Mouse (Mus musculus): ENCODE results near the gene Rai1. TPM values are rescaled to one million over a fixed set of nuclear protein-coding genes. Genes with fewer than 3 reads are reported as not detected.

The Rai1 gene
- polyA plus RNA-seq, 1 experiment from 2014 or later = 5.1 TPM

DNA sequence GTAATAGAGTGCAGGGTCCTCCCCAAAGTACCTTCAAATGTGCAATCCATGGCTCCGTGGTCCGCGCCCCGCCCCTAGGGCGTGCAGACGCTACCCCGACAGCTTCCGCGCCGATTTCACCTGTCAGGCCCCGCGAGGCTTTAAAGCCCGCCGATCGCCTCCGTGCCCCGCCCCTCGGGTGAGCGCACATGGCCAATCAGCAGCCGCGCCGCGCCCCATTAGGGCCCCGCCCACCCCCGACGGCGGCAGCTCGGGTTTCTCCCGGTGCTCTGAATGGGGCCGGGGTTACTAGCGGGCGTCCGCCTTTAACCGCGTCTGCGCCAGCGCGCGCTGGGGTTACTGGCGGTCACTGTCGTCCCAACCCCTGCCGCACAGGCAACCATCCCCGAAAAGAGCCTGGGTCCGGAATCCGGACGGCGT is 105.5 kb downstream of the Rai1 start:
- Histone ChIP-seq H3K27me3 (no peaks in the 10 kb centered on the region), H3K27ac (peak overlapping the region; percentile 90), H3K36me3 (peaks cover 27% of the 10 kb centered on the region), H3K9ac (peak overlapping the region; percentile 79), H3K9me3 (replicated peaks) (no peaks in the 10 kb centered on the region), H3K4me1 (replicated peaks) (peaks cover 91% of the 10 kb centered on the region), H3K4me3 (replicated peaks) (peak overlapping the region; percentile 65), H3K4me2 (peak overlapping the region; percentile 92)
- ATAC-seq (ENCODE audit: low read depth) (peak; percentile 89), DNase-seq (peak; percentile 98)
- WGBS (ENCODE audit: insufficient replicate concordance) = under 1% methylated on average over 47 of the region's 47 CpGs

DNA sequence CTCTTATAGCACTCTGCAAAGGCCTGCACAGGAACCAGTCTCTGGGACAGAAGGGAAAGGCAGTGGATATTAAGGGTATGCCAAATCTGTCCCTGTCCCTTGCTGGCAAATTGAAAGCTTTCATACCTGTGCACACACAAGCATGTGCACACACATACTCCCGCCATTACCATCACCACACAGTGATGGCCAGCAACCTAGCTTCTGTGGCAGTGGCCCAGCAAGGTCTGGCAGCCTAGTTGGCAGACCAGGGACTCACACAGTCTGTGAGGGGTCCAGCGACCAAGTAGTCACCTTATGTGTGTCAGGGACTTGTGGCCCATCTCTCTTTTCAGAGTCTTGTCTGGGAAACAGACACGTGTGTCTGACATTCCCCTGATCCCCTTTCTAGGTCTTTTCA is 106.3 kb downstream of the Rai1 start:
- Histone ChIP-seq H3K9ac (peak overlapping the region; percentile 79), H3K4me2 (peak overlapping the region; percentile 92), H3K4me1 (replicated peaks) (peaks cover 91% of the 10 kb centered on the region), H3K9me3 (replicated peaks) (no peaks in the 10 kb centered on the region), H3K27me3 (no peaks in the 10 kb centered on the region), H3K4me3 (replicated peaks) (peak overlapping the region; percentile 65), H3K36me3 (peaks cover 26% of the 10 kb centered on the region), H3K27ac (peak overlapping the region; percentile 90)
- no peak for DNase-seq
- WGBS (ENCODE audit: insufficient replicate concordance) = 69% methylated on average over 3 of the region's 3 CpGs
- ATAC-seq (ENCODE audit: low read depth) = no peak

DNA sequence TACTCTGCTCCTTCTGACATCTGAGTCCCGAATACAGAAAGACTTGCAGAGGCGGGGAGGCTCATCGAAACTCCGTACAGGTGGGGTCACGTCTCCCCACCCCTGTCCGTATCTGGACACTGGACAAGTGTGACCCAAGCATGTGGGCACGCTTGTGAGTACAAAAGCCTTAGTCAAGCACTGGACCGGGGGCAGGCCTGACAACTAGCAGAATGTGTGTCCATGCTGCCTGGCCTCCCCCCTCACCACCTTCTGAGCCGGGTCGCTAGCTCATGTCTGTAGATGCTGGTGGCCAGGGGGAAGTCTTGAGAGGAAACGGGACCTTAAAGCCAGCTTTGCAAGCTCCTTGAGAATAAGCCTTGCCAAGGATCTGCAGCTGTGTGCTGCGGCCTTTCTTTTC is 106.9 kb downstream of the Rai1 start:
- Histone ChIP-seq H3K4me1 (replicated peaks) (peaks cover 91% of the 10 kb centered on the region), H3K9me3 (replicated peaks) (no peaks in the 10 kb centered on the region), H3K36me3 (peaks cover 24% of the 10 kb centered on the region), H3K9ac (peak overlapping the region; percentile 79), H3K27ac (peak overlapping the region; percentile 90), H3K27me3 (no peaks in the 10 kb centered on the region), H3K4me3 (replicated peaks) (no peak overlapping the region), H3K4me2 (peak overlapping the region; percentile 17; the same call in 1 of the 2 replicates)
- DNase-seq (no peak), ATAC-seq (ENCODE audit: low read depth) (no peak)
- 66% methylated on average over 12 of the region's 12 CpGs for WGBS (ENCODE audit: insufficient replicate concordance)

DNA sequence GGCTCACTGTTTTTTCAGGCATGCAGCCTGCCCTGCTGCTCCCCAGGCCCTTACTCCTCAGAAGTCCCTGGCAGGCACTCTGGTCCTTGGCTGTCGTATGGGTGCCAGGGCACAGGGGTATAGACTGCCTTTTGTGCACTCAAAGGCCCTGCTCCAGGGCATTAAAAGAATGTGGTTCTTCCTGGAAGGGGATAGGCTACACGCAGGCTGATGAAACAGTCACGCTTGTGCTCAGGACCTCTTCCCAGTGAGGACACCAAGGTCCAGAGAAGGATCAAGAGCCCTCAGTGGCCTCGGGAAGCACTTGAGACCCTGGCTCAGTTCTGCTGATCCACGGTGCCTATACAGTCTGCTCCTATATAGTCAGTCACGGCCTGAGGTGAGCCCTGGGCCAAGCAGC is 108.5 kb downstream of the Rai1 start:
- H3K36me3 ChIP-seq = peaks cover 23% of the 10 kb centered on the region
- H3K9me3 ChIP-seq (replicated peaks) = no peaks in the 10 kb centered on the region
- H3K27ac ChIP-seq = peak overlapping the region; percentile 90; the same call in 1 of the 2 replicates
- H3K4me1 ChIP-seq (replicated peaks) = peaks cover 91% of the 10 kb centered on the region
- 0 out of 2 replicates have a peak overlapping the region, but pooled peaks have one; percentile 30 for H3K9ac ChIP-seq
- no peaks in the 10 kb centered on the region for H3K27me3 ChIP-seq
- H3K4me2 ChIP-seq = no peak overlapping the region
- no peak overlapping the region for H3K4me3 ChIP-seq (replicated peaks)
- ATAC-seq (ENCODE audit: low read depth) = no peak
- no peak for DNase-seq
- WGBS (ENCODE audit: insufficient replicate concordance) = 76% methylated on average over 6 of the region's 6 CpGs

DNA sequence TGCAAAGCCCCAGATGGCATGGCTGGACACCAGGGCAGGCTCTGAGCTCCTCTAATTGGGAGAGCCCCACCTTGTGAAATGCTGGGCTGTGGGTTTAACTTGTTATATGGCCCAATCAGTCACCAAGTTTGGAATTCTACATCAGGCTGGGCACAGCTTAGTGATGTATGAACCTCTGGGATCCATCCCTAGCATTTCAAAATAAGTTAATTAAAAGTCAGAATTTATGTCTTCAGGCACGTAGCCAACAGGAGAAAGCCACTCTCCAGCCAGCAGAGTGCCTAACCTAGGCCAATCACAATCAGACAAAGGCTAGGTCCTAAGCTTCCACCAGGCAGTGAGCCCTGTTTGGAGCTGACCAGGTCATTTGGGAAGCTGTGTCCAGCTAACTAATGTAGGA is 111.9 kb downstream of the Rai1 start:
- H3K4me2 ChIP-seq = peak overlapping the region; percentile 90
- H3K36me3 ChIP-seq = peaks cover 30% of the 10 kb centered on the region
- 74% methylated on average over 1 of the region's 1 CpGs for WGBS (ENCODE audit: insufficient replicate concordance)

DNA sequence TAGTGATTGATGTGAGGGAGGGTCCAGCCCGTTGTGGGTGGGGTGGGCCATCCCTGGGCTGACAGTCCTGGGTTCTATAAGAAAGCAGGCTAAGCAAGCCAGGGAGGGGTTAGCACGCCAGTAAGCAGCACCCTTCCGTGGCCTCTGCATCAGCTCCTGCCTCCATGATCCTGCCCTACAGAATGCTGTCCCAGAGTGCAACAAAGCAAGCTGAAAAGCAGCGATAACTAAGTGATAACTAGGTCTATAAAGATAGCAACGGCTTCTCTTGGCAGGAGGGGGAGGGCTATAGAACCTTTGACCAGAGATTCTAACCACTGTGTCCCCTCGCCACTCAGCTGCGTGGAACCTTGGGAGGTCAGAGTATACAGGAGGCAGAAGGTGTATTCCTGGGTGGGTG is 112.7 kb downstream of the Rai1 start:
- Histone ChIP-seq H3K4me2 (peak overlapping the region; percentile 90), H3K36me3 (peaks cover 30% of the 10 kb centered on the region), H3K27ac (peak overlapping the region; percentile 92), H3K4me3 (replicated peaks) (peak overlapping the region; percentile 15), H3K27me3 (no peaks in the 10 kb centered on the region), H3K4me1 (replicated peaks) (peaks cover 88% of the 10 kb centered on the region), H3K9me3 (replicated peaks) (no peaks in the 10 kb centered on the region), H3K9ac (peak overlapping the region; percentile 52)
- DNase-seq (peak; percentile 48), ATAC-seq (ENCODE audit: low read depth) (peak; percentile 60)
- 32% methylated on average over 7 of the region's 7 CpGs for WGBS (ENCODE audit: insufficient replicate concordance)

More for the DNA sequence above, 111.9 kb downstream of the Rai1 start:
- no peaks in the 10 kb centered on the region for H3K9me3 ChIP-seq (replicated peaks)
- ATAC-seq (ENCODE audit: low read depth) (no peak), DNase-seq (no peak)
- peak overlapping the region; percentile 52 for H3K9ac ChIP-seq
- no peaks in the 10 kb centered on the region for H3K27me3 ChIP-seq
- H3K4me1 ChIP-seq (replicated peaks) = peaks cover 88% of the 10 kb centered on the region
- peak overlapping the region; percentile 15; the same call in 1 of the 2 replicates for H3K4me3 ChIP-seq (replicated peaks)
- peak overlapping the region; percentile 92 for H3K27ac ChIP-seq

DNA sequence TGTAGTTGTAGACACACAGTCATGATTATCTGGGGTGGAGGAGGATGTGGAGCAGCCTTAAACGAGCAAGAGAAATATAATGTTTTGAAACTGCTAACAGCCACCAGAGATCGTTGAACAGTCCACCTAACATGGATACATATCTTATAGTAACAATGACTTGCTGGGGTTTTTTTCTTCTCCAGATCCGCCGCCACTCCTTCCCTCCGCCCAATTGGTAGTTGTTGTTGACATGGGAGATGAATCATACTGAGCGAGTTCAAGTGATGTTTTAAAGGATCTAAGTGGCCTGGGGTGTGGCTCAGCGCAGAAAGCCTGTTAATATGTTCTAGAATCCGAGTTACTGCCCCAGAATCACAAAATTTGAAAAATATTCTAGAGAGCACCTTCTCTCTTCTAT is 114.8 kb downstream of the Rai1 start:
- 11% methylated on average over 8 of the region's 8 CpGs for WGBS (ENCODE audit: insufficient replicate concordance)
- peak overlapping the region; percentile 87 for H3K9ac ChIP-seq
- no peak for DNase-seq
- peak overlapping the region; percentile 90 for H3K4me2 ChIP-seq
- H3K27ac ChIP-seq = peak overlapping the region; percentile 92
- peaks cover 30% of the 10 kb centered on the region for H3K36me3 ChIP-seq
- H3K4me1 ChIP-seq (replicated peaks) = peaks cover 90% of the 10 kb centered on the region
- H3K9me3 ChIP-seq (replicated peaks) = no peaks in the 10 kb centered on the region
- H3K4me3 ChIP-seq (replicated peaks) = peak overlapping the region; percentile 76
- no peaks in the 10 kb centered on the region for H3K27me3 ChIP-seq
- ATAC-seq (ENCODE audit: low read depth) = no peak

DNA sequence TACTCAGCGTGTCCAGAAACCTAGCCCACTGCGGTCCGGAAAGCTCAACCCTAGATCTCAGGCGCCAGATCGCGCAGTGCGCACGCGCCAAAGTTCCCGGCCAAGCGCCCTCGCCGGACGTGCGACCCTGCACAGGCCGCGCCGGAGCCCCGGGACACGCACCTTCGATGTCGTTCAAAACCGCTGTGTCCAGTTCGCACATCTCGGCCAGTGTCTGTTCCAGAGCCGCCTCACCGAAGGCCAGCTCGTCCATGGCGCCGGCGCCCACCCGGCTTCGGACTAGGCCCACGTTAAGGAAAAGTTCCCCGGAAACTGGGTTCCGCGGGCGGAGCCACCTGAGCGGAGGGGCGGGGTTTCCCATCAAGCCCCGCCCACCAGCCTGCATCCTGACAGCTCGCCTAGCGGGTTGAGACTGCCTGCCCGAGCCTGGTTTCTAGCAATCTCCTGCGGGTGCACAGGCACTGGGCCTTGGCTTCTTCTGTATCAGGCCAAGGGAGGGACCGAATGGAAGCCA is 115.5 kb downstream of the Rai1 start:
- peak; percentile 93 for DNase-seq
- ATAC-seq (ENCODE audit: low read depth) = peak; percentile 71

DNA sequence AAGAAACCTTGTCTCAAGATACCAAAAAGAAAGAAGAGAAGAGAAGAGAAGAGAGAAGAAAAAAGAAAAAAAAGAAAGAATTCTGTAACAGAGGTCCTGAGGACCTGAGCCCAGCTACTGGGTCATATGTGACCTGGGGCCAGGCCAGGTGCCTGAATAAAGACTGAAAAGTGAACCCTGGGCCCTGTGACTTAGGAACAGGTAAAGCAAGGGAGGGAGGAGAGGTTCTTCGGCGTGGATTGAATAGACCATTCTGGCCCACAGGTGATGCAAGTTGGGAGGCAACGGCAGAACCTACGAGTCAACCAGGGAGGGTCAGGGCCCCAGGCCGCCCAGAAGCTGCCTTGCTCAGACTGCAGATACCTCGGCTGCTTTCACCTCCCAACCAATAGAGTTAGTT is 116.6 kb downstream of the Rai1 start:
- peak overlapping the region; percentile 63 for H3K4me3 ChIP-seq (replicated peaks)
- DNase-seq = no peak
- no peaks in the 10 kb centered on the region for H3K27me3 ChIP-seq
- ATAC-seq (ENCODE audit: low read depth) = no peak
- H3K9me3 ChIP-seq (replicated peaks) = no peaks in the 10 kb centered on the region
- 65% methylated on average over 6 of the region's 6 CpGs for WGBS (ENCODE audit: insufficient replicate concordance)
- peak overlapping the region; percentile 90 for H3K4me2 ChIP-seq
- peaks cover 76% of the 10 kb centered on the region for H3K4me1 ChIP-seq (replicated peaks)
- H3K36me3 ChIP-seq = peaks cover 19% of the 10 kb centered on the region
- peak overlapping the region; percentile 87 for H3K27ac ChIP-seq
- H3K9ac ChIP-seq = peak overlapping the region; percentile 71; the same call in 1 of the 2 replicates

More for the DNA sequence above, 115.5 kb downstream of the Rai1 start:
- Histone ChIP-seq H3K9ac (peak overlapping the region; percentile 87), H3K27ac (peak overlapping the region; percentile 92), H3K4me3 (replicated peaks) (peak overlapping the region; percentile 76), H3K27me3 (no peaks in the 10 kb centered on the region), H3K9me3 (replicated peaks) (no peaks in the 10 kb centered on the region), H3K36me3 (peaks cover 29% of the 10 kb centered on the region), H3K4me2 (peak overlapping the region; percentile 90), H3K4me1 (replicated peaks) (peaks cover 86% of the 10 kb centered on the region)
- under 1% methylated on average over 46 of the region's 46 CpGs for WGBS (ENCODE audit: insufficient replicate concordance)

DNA sequence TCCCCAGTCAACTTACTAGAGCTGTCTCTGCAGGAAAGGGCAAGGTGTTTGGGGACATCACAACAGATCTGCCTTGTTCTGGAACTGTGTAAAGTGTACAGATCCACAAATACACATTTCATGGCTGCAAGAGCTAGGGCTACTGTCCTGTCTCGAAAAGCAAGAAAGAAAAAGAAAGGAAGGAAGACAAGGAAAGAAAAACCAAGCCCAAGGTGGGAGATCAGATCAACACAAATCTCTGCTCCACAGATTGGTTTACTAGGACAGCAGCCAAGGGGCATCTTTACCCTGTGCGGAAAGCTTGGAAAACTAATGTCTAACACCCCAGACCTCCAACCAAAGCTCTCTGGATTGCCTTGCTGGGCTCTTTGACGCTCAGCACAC is 117.3 kb downstream of the Rai1 start:
- Histone ChIP-seq H3K4me3 (replicated peaks) (peak overlapping the region; percentile 63), H3K36me3 (peaks cover 17% of the 10 kb centered on the region), H3K27ac (peak overlapping the region; percentile 87), H3K27me3 (no peaks in the 10 kb centered on the region), H3K4me2 (peak overlapping the region; percentile 90), H3K9ac (peak overlapping the region; percentile 71), H3K9me3 (replicated peaks) (no peaks in the 10 kb centered on the region), H3K4me1 (replicated peaks) (peaks cover 69% of the 10 kb centered on the region)
- DNase-seq (no peak), ATAC-seq (ENCODE audit: low read depth) (no peak)
- 37% methylated on average over 3 of the region's 3 CpGs for WGBS (ENCODE audit: insufficient replicate concordance)

DNA sequence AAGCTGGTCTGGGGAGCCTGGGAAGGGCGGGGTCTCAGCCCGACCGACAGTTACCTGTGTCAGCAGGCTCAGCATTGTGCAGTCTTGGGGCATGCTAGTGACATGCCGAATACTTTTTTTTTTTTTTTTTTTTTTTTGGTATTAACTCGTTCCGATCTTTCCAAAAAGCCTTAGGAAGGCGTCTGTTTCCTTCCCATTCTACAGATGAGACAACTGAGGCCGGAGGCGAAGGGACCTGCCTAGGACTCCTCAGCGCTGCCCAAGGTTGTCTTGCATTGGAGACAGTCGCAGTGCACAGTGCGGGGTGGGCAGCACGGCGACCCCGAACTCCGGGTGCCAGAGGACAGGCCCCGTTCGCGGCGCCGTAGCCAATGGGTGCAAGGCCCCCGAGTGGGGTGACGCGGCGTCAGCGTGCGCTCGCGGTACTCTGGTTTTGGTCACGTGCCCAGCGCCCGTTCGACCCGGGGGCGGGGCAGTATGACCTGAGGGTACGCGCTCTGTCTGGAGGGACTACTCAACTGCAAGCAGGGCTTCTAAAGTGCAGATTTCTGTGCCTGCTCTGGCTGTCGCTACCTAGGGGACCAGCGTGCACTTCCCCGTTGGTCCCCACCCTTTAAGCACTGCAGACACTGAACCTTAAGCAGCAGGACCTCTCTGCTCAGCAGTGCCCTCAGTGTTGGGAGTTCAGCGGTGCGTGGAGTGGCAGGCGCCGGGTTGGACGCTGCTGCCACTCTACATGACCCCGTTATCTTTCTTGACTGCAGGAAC is 117.8 kb downstream of the Rai1 start, which contains the start of gene Srebf1:
Srebf1 (minus strand) TSS at position 113 of the 768 bp plus-strand sequence.
- Histone ChIP-seq H3K27ac (peak within 1 kb of the TSS; percentile 87), H3K4me2 (peak within 1 kb of the TSS; percentile 90), H3K9ac (peak within 1 kb of the TSS; percentile 71), H3K4me3 (replicated peaks) (peak within 1 kb of the TSS; percentile 63), H3K27me3 (no peaks in the 10 kb centered on the region), H3K36me3 (peaks cover 13% of the 10 kb centered on the region), H3K4me1 (replicated peaks) (peaks cover 63% of the 10 kb centered on the region), H3K9me3 (replicated peaks) (no peaks in the 10 kb centered on the region)
- 2% methylated on average over 46 of the region's 46 CpGs for WGBS (ENCODE audit: insufficient replicate concordance)
- ATAC-seq (ENCODE audit: low read depth) (peak; percentile 77), DNase-seq (peak; percentile 83)
